Mouse (Mus musculus) layer of hippocampus, postnatal 10 days (tissue): ENCODE measurements around the gene Wdr63. TPM values are rescaled to one million over a fixed set of nuclear protein-coding genes. Genes with fewer than 3 reads are reported as not detected.

Experiments
- DNase-seq, 2 experiments: peaks; one replicate each; pipeline ENCODE4 v3.0.0; 2021; ENCODE audit warnings: low spot score in 2 of 2
- total RNA-seq, 2 experiments: library from RNA; stranded (reverse); gene quantifications; 2 replicates each; pipeline ENCODE4 v1.2.3; 2021

Gene Wdr63
- total RNA-seq, 2 experiments from 2014 or later: 0.96 to 1.7 TPM

DNA sequence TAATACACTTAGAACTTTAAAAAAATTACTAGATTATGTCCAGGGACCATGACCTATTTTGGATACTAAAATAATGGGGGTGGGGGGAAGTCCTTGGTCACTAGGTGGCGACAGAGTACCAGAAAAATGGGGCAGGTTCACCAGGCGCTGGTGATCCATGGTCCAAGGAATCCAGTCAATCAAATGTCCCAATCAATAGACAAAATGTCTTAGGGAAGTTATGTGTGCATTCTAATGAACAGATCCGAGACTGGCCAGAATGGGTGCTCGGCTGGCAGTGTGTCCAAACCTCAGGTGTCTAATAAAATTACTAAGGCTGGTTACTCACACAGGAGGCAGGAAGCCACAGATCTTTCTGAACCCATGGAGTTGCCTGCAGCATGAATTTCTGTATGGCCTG lies 49.7 kb downstream of the Wdr63 start:
- DNase-seq: peak; percentile 60

DNA sequence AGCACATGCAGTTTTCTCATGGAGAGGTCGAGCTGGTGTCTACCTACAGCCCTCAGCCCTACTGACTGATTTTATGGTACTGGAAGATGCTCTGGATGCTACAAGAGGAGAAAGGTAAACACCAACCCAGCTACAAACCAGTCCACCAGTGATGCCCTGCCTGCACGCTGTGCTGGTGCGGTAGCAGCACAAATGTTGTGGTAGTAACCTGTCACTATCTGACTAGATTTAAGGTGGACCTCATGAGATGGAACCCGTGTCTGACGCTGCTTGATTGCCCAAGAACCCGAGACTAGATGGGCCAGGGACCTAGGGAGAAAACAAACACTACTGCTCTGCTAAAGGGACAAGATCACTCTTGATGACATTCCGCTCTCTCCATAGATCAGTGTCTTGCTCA lies 50.8 kb downstream of the Wdr63 start:
- no peak for DNase-seq

DNA sequence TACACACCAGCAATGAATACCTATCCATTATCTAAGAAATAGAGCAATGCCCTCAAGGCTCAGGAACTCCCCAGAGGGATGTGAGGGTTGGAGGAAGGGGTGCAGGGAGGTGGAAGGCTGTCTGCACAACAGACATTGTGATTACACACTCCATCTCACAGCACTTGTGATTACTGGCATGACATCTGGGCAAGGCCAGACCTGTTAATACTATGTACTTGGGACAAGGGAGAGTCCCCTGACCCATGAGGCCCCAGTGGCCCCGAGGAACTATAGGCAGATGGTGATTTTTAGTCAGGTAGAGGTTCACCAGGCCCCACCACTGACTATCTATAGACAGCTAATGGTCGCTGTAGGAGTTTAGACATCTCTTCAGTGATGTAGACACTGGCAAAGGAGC lies 54.1 kb downstream of the Wdr63 start:
- DNase-seq: no peak

DNA sequence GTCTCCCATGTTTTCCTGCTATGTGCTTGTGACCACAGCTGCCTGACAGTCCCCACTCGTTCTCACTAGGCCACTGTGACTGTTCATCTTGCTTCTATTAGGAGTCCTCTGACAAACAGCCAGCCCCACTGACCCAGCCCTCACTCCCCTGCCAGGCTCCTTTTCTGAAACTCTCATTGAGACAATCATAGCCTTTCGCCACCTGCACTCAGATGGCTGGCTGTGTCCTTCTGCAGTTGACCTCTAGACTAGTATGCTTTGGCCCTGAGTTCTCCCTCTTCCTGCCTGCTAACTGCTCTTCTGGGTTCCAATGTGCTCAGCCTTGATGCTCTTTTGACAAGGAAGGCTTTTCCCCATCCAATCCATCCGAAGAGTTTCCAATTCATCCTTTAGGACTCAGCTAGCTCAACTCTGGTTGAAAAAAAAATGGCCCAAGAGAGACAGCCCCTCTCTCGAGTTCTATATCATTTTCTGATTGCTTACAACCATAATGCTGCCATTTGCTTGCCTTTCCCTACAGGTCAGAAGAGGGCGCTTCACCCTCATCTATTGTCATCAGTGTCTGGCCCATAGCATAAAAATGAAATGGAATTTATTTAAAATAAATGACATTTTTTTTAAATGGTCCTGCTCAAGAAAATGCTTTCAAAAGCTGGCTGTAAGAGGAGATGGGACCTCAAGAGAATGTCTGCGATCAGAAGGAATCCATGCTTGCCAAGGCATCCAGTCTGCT lies 54.7 kb downstream of the Wdr63 start:
- no peak for DNase-seq

DNA sequence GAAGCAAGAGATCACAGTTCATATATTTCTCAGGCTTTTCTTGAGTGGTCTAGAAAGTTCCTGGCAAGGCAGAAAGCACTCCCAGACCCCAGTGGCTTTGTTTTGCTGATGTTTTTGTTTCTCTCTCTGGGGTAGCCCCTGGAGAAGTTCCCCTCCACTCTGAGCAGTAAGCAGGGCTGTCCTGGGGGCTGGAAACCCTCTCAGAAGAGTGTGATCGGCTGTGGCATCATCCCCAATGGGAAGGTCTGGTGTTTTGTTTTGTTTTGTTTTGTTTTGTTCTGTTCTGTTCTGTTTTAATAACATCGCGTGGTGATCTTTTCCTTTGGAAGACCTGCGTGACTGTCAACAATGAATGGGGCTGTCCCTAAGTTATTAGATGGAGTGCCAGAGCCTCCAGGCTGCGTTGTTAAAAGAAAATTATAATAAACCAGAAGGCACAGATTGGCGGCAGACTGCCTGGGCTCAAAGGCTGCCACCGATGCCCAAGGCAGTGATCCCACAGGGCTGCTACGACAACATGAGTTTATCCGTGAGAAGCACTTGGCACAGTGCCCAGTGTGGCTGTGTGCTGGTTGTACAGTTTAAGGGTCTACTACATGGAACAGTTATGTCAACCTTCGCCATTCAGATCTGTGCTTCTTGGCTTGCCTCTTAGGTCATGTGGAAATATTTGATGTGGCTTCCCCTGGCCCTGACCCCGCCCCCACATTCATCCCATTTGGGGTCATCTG lies 56.5 kb downstream of the Wdr63 start:
- DNase-seq: peak; percentile 54 to 56

DNA sequence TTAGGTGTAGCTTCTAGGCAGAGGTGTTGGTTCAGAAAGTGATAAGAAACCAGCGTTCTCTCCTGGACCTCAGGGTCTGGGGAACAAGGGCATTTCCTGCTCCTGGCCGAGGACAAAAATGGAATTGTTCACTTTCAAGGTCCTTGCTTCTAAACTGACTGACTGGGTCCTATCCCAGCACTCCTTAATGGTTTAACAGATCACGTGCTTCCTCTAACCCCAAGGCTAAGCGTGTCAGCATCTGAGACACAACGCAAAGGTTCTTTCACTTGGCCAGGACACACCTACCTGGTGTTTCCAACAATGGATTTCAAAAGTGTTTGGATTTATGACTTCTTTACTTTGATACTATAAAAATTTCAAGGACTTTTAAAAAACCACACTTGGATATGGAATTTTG lies 58.0 kb downstream of the Wdr63 start:
- no peak for DNase-seq

DNA sequence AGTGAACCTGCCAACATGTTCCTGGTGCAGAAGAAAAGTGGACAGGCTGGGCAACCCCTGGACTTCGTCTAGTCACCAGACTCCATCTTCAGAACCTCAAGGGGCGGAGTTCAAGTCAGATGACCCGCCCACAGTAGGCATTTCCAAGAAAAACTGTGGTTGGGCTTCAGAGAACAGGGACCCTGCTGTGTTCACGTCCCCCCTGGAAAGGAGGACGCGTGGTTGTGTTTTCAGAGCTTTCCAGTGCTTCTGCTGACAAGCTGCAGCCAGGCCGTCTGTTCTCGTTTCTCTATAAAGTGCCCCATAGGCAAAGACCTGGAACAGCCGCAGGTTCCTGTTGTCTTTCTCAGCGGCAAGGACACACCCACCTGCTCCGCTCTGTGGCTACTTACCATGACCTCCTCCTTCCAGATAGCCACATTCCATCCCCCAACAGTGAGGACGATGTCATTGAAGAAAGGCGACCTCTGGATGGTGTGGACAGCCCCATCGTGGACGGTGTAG lies 60.2 kb downstream of the Wdr63 start:
- DNase-seq: peak in 1 of 2 experiments; percentile 33

DNA sequence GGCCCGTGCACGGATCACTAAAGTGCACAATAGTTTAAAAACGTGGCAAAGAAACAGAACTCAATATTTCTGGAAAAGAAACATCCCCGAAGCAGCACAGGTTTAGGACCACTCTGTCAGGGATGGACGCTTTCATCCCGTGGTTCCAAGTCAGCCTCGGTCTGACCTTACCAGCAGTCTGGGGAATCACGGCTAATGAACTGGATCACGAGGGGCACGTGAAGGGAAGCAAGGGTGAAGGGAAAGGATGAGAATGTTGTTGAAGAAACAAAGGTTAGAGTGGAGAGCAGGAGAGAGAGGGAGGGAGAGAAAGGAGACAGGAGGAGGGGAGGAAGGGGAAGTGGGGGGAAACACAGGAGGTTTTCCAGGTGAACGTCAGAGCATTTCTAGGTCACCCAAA lies 61.9 kb downstream of the Wdr63 start:
- DNase-seq: no peak

DNA sequence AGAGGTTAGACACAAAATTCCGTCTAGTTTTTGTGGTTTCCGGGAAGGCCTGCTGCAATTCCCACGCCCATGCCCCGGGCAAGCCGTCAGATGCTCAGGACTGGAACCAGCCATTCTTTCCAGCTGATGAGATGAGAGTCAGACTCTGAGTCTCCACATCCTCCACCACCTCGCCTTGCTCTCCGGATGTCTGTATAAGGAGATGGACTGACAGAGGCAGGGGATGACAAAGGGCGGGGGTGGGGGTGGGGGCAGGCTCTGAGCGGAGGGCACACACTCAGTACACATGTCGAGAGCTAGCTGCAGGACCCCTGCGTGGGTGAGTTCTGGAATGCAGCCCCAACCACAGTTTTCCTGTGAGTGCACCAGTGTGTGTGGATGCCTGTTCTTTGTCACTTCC lies 63.0 kb downstream of the Wdr63 start:
- no peak for DNase-seq

DNA sequence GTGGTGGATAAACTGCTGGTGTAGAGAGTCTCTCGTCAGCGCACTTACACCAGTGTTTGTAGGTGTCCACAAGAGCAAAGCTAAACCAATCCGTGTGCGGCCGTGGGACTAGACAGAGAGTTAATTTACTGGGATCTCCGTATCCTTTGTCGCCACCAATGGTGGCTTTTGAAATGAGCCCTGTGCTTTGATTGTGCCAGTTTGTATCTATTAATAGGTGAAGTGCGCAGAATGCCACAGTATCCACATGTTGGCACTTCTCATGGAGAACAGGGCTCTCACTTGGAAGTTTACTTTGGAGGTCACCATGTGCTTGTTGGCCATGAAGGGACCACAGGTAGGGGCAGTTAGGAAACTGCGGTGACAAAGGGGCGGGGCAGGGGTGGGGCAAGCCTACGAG lies 66.5 kb downstream of the Wdr63 start:
- no peak for DNase-seq

DNA sequence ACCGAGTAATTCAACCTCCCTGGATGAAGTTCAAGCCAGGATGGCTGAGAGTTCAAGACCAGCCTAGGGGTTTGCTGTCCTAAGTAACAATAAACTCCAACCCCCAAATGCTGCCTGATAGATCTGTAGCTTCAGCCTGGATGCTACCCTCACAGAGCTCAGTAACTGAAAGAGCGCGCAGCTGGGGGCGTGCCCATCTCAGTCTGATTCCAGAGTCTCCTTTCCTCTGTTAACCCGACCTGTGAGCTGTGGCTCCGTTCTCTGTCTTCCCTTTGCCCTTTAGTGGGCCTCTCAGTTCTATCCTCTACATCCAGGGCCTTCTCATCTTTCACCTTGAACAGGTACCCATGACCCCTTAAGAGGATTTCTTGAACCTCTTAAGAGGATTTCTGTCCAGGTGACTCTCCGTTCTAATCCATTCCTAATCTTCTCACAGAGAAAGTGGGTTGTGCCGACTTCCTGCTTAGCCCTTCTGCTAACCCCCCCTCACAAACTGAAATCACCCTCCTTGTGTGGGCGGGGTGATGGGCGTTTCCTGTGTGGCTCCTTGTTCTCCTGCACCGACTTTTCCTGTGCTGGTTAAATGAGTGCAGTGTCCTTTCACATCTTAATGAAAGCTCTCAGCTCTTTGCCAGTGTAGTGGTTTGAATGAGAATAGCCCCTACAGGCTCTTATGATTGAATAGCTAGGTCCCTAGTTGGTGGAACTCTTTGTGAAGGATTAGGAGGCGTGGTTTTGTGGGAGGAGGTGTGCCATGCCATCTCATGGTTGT lies 68.6 kb downstream of the Wdr63 start:
- DNase-seq: no peak

DNA sequence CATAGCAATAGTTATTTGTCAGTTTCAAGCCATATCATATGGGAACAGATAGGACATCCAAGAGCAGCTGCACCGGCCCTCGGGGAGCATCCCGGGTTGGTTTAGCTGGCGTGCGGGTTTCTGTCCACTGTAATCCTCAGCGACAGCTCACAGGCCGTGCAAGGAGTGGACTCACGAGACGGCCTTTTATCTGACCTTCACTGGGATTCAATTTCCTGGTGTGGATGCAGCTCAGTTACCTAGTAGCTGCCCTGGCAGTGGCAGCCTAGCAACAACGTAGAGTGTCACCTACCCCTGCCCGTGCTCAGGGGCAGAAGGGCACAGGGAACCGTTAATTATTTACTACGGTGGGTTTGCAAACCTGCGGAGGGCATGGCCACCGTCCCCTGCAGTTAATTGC lies 70.0 kb downstream of the Wdr63 start:
- no peak for DNase-seq

DNA sequence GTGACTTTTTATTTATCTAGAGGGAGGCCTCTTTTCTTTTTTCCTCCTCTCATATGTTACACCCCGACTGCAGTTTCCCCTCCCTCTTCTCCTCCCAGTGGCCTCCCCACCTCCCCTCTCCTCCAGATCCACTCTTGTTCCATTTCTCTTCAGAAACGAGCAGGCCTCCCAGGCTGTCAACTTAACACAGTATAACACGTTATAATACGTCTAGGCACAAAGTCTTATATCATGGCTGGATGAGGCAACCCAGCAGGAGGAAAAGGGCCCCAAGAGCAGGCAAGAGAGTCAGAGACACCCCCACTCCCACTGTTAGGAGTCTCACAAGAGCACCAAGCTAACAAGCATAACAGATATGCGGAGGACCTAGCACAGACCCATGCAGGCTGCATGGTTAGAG lies 75.0 kb downstream of the Wdr63 start:
- no peak for DNase-seq

DNA sequence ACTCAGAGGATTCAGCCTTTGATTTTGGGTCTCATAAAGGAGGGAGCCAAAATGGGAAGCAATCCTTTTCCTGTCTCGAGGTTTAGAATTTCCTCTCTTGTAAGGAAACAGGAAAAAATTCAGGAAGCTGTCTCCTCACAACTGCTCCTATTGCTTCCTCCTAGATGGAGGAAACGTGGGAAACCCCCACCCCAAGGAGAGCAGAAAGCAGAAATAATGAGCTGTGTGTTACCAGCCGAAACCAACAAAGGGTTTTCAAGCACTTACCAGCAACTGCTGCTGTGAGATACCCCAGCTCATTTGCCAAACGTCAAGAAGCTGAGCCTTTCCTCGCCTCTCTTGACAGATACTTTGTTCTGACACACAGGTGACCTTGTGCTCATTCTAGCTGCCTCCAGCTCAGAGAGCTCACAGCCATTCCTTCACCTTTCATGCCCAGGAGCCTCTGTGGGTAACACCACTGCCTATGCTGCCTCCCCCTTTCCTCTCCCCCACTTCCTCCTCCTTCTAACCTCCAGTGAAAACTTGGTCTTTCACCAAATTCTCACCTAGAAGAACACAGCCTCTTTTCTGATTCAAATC lies 77.6 kb downstream of the Wdr63 start:
- no peak for DNase-seq

DNA sequence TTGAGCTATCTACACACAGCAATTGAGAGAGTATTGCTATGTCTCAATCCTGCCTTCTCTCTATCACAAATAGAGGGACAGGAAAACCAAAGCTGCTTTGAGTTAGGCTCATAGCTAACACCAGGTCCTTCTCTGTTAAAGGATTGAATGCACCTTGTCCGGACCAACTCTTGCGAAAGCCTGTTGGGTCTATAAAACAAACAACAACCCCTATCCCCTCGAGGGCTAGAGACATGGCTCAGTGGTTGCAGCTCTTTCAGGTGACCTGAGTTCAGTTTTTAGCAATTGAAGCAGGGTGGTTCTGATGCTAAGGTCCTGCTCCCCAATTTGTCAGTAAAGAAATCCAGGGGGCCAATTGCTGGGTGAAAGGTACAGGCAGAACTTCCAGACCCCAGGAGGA lies 78.7 kb downstream of the Wdr63 start:
- no peak for DNase-seq

DNA sequence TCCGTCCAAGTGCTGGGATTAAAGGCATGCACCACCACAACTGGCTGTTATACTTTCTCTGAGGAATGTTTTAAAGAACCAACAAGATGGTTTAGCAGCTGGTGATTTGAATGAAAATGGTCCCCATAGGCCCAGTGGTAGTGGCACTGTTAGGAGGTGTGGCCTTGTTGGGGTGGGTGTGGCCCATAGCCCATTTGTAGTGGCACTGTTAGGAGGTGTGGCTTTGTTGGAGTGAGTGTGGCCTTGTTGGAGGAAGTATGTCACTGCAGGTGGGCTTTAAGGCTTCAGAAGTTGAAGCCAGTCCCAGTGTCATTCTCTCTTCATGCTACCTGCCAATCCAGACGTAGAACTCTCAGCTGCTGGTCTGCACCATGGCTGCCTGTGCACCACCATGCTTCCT lies 79.5 kb downstream of the Wdr63 start:
- no peak for DNase-seq

DNA sequence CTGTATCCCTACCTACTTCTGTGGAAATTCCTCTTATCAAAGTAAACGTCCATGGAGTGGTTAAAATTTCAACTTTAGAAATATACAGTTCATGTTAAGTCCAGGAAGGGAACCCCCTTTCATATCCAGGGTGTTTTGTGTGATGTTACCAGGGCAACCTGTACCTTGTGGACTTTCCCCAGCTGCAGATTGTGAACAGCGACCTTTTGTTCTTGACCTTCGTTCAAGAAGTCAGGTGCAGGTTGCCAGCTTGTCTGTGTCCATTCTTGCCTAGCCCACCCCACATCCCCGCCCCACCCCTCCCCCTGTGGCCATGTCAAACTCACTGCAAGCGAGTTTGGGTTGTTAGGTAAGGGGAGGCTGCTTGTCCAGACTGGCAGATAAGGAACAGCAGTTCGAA lies 80.8 kb downstream of the Wdr63 start:
- DNase-seq: no peak

DNA sequence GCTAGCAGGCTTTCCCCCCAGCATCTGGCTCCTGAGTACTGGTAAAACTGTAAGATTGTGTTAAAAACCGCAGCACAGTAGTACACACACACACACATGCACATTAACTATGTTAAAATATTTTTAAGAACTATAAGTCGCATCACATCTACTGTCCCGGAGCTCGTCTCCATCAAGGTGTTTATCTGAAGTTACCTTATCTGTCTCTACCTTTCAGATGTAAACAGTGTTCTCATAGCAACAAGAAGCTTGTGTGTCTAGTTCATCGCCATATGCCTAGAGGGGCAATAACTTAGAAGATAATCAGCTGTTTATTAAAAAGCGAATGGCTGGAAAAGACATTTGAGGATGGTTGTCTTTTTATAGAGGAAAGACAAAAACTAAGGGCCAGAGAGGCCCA lies 82.4 kb downstream of the Wdr63 start:
- DNase-seq: no peak

DNA sequence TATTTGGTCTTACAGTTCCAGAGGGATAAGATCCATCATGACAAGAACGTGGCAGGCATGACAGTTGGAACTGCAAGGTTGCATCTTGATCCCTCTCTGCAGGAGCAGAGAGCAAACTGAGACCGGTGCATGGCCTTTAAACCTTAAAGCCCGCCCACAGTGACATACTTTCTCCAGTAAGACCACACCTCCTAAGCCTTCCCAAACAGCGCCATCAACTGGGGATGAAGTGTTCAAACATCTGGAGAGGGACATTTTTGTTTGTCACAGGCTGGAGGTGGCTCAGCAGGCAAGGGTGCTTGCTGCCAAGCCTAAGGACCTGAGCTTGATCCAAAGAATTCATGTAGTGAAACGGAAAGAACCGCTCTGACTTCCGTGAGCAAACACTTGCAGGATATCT lies 83.2 kb downstream of the Wdr63 start:
- DNase-seq: no peak

DNA sequence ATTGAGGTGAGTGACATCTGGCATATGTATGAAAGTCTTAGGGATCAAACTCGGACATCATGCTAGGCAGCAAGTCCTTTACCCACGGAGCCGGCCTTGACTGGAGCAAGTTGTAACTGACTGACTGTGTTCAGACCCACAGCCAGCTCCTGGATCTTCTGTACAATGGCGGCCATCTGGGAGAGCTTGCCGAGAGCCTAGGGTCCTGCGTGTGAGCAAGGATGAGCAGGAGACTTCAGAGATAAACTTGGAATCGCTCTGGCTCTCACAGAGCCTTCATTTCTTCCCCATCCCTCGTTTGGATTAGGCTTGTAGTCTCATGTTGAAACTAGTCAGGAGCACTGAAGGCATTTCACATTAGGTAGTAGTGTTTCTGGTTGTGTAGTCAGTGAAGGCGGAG lies 85.7 kb downstream of the Wdr63 start:
- DNase-seq: no peak

DNA sequence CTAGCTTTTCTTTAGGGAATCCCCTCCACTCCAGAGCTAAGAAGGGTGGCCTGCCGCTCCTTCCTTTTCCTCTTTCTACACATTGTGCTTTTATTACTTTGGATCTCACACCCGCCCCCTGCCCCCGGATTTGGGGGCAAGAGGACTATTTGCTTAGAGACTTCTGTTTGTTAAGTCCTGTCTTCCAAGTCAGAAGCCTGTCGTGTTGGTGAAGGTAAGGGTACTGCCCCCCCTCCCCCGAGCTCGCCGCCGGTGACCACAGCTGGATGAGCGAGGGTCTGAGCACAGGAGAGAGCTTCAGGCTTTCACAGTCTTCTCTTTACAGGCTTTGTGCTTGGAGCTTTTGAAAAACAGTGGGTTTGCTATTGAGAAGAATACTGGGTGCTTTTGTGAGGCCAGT lies 90.4 kb downstream of the Wdr63 start:
- DNase-seq: no peak

DNA sequence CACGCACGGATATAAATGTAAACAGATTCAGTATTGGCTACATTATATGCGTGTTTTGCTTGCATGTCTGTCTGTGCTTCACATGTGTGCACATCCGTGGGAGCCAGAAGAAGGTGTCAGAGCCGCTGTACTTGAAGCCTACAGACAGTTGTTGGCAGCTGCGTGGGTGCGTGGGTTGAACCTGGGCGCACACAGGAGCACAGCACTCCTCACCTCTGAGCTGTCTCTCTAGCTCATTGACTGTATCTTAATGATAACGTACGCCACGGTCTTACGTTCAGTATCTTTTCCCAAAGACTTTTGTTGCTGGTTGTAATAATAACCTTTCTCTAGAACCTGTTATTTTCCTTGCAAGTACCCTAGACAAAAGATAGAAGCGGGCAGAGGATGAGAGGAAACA lies 91.0 kb downstream of the Wdr63 start:
- DNase-seq: no peak
